Mouse (Mus musculus) heart, postnatal 0 days (tissue): ENCODE data around the gene Eaf2. TPM values are rescaled to one million over a fixed set of nuclear protein-coding genes. Genes with fewer than 3 reads are reported as not detected.

Source experiments
- ATAC-seq: fragments of 200-750 bp; cut with Nextera tagmentation; 2 replicates; pipeline ENCODE4 v1.8.0; 2017; ENCODE audit warnings: low read depth, moderate number of reproducible peaks, moderate library complexity; ENCODE audit not compliant: insufficient read depth
- DNase-seq: peaks from one replicate; pipeline ENCODE4 v3.0.0-alpha.2; 2016; ENCODE audit warnings: low spot score
- H3K27ac ChIP-seq: fragments of 300-500 bp; sonication (generic); 2 replicates; pipeline ENCODE4 v1.5.1; 2014; ENCODE audit warnings: low read depth, mild to moderate bottlenecking
- H3K27me3 ChIP-seq: fragments of 300-500 bp; sonication (generic); 2 replicates; pipeline ENCODE4 v1.6.1; 2014; ENCODE audit warnings: low read length, mixed read lengths; ENCODE audit not compliant: control insufficient read depth, insufficient read depth
- H3K36me3 ChIP-seq: fragments of 300-500 bp; sonication (generic); replicated peaks from 2 replicates; pipeline ENCODE4 v1.6.1; 2014; ENCODE audit warnings: low read length, mixed read lengths; ENCODE audit not compliant: control insufficient read depth, insufficient read depth
- H3K4me1 ChIP-seq: fragments of 300-500 bp; sonication (generic); 2 replicates; pipeline ENCODE4 v1.6.1; 2014; ENCODE audit warnings: antibody characterized with exemption; ENCODE audit not compliant: control insufficient read depth, insufficient read depth
- H3K4me2 ChIP-seq: fragments of 300-500 bp; sonication (generic); 2 replicates; pipeline ENCODE4 v1.6.1; 2014; ENCODE audit warnings: low read depth, mild to moderate bottlenecking, low read length, moderate library complexity
- H3K4me3 ChIP-seq: fragments of 300-500 bp; sonication (generic); 2 replicates; pipeline ENCODE4 v1.5.1; 2014; ENCODE audit warnings: low read depth, low read length
- H3K9ac ChIP-seq: fragments of 300-500 bp; sonication (generic); replicated peaks from 2 replicates; pipeline ENCODE4 v1.6.1; 2014; ENCODE audit warnings: low read depth, low read length, mixed read lengths
- H3K9me3 ChIP-seq: fragments of 300-500 bp; sonication (generic); replicated peaks from 2 replicates; pipeline ENCODE4 v1.6.1; 2016; ENCODE audit warnings: low read length; ENCODE audit not compliant: control insufficient read depth
- CTCF ChIP-seq: IDR thresholded peaks from 2 replicates; pipeline ENCODE4 v1.5.1; 2016; ENCODE audit warnings: antibody characterized with exemption, control low read depth, low read depth
- EP300 ChIP-seq: IDR thresholded peaks from 2 replicates; pipeline ENCODE4 v1.6.1; 2016; ENCODE audit warnings: antibody characterized with exemption, low read depth
- WGBS: fragments of 180-500 bp; shearing (Covaris S2); extraction: QIAGEN DNeasy Blood & Tissue Kit; methylation state at CpG from one replicate; pipeline ENCODE4 v1.1.7; 2014; 5-methylcytosine and 5-hydroxymethylcytosine counted together
- microRNA-seq: library from miRNA; unstranded; fragments of <30 nt; microRNA quantifications from one replicate; pipeline ENCODE4, GENCODE M21; 2016
- polyA plus RNA-seq: library from polyadenylated mRNA; unstranded; fragments of >200 nt; fragmentation: Nextera tagmentation; extraction: Ambion mirVana; gene quantifications from 2 replicates; pipeline ENCODE4 v1.2.1, GENCODE M21; 2015
- total RNA-seq: library from RNA; depleted of rRNA; stranded (reverse); fragments of >200 nt; gene quantifications from 2 replicates; pipeline ENCODE4 v1.2.3, GENCODE M21; 2014; ENCODE audit warnings: low replicate concordance; rRNA removed

The Eaf2 gene
- total and polyA plus RNA-seq, 2 experiments from 2014 or later = 0.40 TPM; not detected in 1

GRCm38 (mm10) chr16:36751979-36752378 lies 122.8 kb downstream of the Eaf2 start:
- H3K4me1 ChIP-seq = no peaks in the 10 kb centered on the region
- no peak overlapping the region for H3K9ac ChIP-seq
- H3K27ac ChIP-seq = no peak overlapping the region
- no peak overlapping the region for H3K4me2 ChIP-seq
- 82% methylated on average over 3 of the region's 3 CpGs for WGBS
- no peak for DNase-seq
- ATAC-seq = no peak
- no peak overlapping the region for H3K4me3 ChIP-seq
- TF ChIP-seq CTCF (no peak), EP300 (no peak)
- H3K36me3 ChIP-seq = no peaks in the 10 kb centered on the region
- H3K27me3 ChIP-seq = no peaks in the 10 kb centered on the region
- no peaks in the 10 kb centered on the region for H3K9me3 ChIP-seq

DNA sequence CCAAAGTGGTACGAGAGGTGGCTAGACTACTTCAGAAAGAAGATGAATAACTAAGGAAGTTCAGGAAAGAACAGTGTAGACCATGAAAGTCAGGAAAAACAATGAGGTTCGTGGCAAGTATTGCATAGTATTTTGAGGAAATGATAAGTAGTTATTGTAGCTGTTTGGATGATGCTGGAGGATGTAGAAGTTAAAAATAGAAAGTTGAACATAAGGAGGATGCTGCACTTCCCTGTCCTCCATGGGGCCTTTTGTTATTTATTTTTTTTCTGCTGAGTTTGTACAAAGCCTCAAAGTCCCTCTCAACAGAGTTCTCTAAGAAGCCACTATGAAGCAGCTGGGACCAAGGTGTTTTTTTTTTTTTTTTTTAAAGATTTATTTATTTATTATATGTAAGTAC lies 127.0 kb downstream of the Eaf2 start:
- 47% methylated on average over 2 of the region's 2 CpGs for WGBS
- Histone ChIP-seq H3K4me1 (no peaks in the 10 kb centered on the region), H3K4me2 (no peak overlapping the region), H3K27me3 (no peaks in the 10 kb centered on the region), H3K4me3 (no peak overlapping the region), H3K36me3 (no peaks in the 10 kb centered on the region), H3K27ac (no peak overlapping the region), H3K9me3 (no peaks in the 10 kb centered on the region), H3K9ac (no peak overlapping the region)
- ATAC-seq (no peak), DNase-seq (no peak)
- TF ChIP-seq CTCF (no peak), EP300 (no peak)

DNA sequence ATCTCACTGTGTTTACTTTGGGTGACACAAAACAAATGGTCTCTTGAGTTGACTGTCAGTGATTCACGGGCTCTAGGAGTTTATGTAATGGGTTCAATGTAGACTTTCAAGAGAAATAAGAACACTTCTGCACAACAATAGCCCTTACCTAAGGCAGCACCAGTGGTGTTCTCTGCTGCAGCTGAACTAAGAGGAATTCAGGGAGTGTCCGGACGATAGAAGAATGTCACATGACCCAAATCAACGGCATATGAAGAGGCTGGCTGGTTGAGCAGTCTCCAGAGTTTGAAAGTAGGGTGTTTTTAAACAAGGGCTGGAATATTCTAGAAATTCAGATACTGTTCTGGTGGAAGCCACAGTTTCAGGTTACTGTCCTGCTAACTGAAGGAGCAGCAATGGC lies 127.7 kb downstream of the Eaf2 start:
- Histone ChIP-seq H3K27ac (no peak overlapping the region), H3K4me3 (no peak overlapping the region), H3K4me1 (no peaks in the 10 kb centered on the region), H3K9me3 (no peaks in the 10 kb centered on the region), H3K36me3 (no peaks in the 10 kb centered on the region), H3K27me3 (no peaks in the 10 kb centered on the region), H3K9ac (no peak overlapping the region), H3K4me2 (no peak overlapping the region)
- TF ChIP-seq EP300 (no peak), CTCF (no peak)
- 68% methylated on average over 4 of the region's 4 CpGs for WGBS
- DNase-seq (no peak), ATAC-seq (no peak)

DNA sequence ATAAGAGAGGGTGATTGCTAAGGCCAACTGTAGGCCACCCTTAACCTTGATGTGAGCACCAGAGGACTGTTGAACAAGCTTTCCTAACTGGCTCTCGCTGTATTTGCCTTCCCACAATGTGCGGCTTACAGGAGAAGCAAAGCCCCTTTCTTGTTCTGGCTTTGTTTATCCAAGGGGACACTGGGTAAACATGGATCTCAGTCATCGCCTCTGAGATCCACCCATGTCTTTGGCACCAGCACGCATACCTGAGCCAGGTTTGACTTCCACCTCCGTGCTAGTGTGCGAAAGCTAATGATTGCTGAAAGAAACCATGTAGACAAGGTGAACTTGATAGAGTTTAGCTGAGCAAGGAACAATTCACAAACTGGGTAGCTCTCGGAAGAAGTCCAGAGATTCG lies 131.2 kb downstream of the Eaf2 start:
- no peak for ATAC-seq

More for the DNA sequence above, 131.2 kb downstream of the Eaf2 start:
- H3K9me3 ChIP-seq = no peaks in the 10 kb centered on the region
- H3K4me2 ChIP-seq = no peak overlapping the region
- no peak overlapping the region for H3K9ac ChIP-seq
- H3K4me3 ChIP-seq = no peak overlapping the region
- H3K27me3 ChIP-seq = no peaks in the 10 kb centered on the region
- H3K27ac ChIP-seq = no peak overlapping the region
- H3K36me3 ChIP-seq = no peaks in the 10 kb centered on the region
- DNase-seq = no peak
- TF ChIP-seq CTCF (no peak), EP300 (no peak)
- no peaks in the 10 kb centered on the region for H3K4me1 ChIP-seq
- 85% methylated on average over 8 of the region's 8 CpGs for WGBS

Small RNA genes lying within 50 kb of the gene (microRNA-seq; reads per million reads assigned to microRNA genes)
- not detected for gene Gm22617

Other genes with a start within 250 kb of the Eaf2 start
- 0.19 TPM in 2 replicates for gene Cd86, start 208.9 kb downstream of the Eaf2 start, total RNA-seq
- gene Cd86, start 208.9 kb downstream of the Eaf2 start, polyA plus RNA-seq = 0.70 and 0.77 TPM in 2 replicates
- gene Ildr1, start 181.0 kb downstream of the Eaf2 start, total RNA-seq = 4.4 TPM in 1 of 2 replicates, not detected in the other
- gene Ildr1, start 181.0 kb downstream of the Eaf2 start, polyA plus RNA-seq = 0.14 TPM in 1 of 2 replicates, not detected in the other
- gene Slc15a2, start 90.0 kb downstream of the Eaf2 start, total RNA-seq = 1.5 and 2.1 TPM in 2 replicates
- 0.71 and 2.0 TPM in 2 replicates for gene Slc15a2, start 90.0 kb downstream of the Eaf2 start, polyA plus RNA-seq
- gene Iqcb1, start 46.6 kb downstream of the Eaf2 start, total RNA-seq = 4.1 and 7.9 TPM in 2 replicates
- 14.9 TPM in 2 replicates for gene Iqcb1, start 46.6 kb downstream of the Eaf2 start, polyA plus RNA-seq
- 22.5 and 34.2 TPM in 2 replicates for gene Golgb1, start 137 bp upstream of the Eaf2 start, total RNA-seq
- 47.3 and 55.5 TPM in 2 replicates for gene Golgb1, start 137 bp upstream of the Eaf2 start, polyA plus RNA-seq
- gene Hcls1, start 60.0 kb upstream of the Eaf2 start, total RNA-seq = 2.3 and 3.9 TPM in 2 replicates
- gene Hcls1, start 60.0 kb upstream of the Eaf2 start, polyA plus RNA-seq = 4.3 and 4.7 TPM in 2 replicates
- 64.8 and 86.4 TPM in 2 replicates for gene Fbxo40, start 115.5 kb upstream of the Eaf2 start, total RNA-seq
- 16.9 and 19.4 TPM in 2 replicates for gene Fbxo40, start 115.5 kb upstream of the Eaf2 start, polyA plus RNA-seq
- 4.8 and 6.9 TPM in 2 replicates for gene Polq, start 136.8 kb upstream of the Eaf2 start, total RNA-seq
- gene Polq, start 136.8 kb upstream of the Eaf2 start, polyA plus RNA-seq = 0.87 and 0.97 TPM in 2 replicates